Mouse (Mus musculus): ENCODE data around the gene Atp12a.

The Atp12a gene

DNA sequence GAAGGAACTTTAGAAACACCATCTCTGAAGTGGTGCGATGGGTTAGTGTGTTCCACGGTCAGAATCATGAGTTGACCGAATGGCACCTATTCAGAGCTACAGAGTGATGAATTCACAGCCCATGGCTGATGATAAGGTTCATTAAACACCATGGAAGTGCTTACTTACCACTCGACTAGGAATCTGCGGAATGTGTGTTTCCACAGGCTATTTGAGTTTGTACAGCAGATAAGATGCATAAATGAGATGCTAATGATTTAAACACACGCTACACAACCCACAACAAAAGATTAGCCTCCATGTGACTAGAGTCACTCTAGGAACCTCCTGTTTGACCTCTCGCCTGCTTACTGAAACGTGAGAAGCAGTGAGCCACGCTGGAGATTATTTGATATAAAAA, 14.5 kb downstream of the Atp12a start:
- no peak for DNase-seq (ENCODE audit: low read depth, low spot score)

DNA sequence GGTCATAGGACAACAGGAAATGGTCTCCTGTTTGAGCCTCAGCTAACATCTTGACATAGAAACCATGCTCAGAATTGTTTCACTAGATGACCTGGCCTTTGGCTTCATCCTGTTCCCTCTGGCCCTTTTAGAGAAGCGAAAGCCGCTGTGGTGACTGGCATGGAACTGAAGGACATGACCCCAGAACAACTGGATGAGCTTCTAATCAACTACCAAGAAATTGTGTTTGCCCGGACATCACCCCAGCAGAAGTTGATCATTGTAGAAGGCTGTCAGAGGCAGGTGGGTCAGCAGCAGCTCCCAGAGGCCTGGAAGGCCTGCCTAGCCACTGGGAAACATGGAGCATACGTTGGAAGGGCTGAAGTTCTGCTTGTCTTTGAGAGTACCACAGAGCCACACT, 17.5 kb downstream of the Atp12a start:
- DNase-seq (ENCODE audit: low read depth, low spot score): no peak

DNA sequence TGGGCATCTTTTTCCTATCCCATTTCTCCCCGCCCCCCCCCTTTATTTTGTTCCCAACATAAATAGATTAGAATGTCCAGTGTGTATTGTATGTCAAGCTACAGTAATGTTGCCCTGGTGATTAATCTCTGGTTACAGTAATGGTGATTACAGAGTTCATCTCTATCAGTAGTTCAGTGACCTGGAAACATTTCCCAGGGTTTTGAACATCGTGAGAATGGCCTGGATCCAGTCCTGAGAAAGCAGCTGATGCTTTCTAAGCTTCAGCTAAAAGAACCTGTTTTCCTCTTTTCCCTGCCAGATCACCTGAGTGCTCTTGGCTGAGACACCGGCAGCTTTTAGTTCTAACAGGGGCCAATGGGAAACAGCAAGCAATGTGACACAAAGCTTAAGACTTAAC, 25.4 kb downstream of the Atp12a start:
- DNase-seq (ENCODE audit: low read depth, low spot score): no peak

DNA sequence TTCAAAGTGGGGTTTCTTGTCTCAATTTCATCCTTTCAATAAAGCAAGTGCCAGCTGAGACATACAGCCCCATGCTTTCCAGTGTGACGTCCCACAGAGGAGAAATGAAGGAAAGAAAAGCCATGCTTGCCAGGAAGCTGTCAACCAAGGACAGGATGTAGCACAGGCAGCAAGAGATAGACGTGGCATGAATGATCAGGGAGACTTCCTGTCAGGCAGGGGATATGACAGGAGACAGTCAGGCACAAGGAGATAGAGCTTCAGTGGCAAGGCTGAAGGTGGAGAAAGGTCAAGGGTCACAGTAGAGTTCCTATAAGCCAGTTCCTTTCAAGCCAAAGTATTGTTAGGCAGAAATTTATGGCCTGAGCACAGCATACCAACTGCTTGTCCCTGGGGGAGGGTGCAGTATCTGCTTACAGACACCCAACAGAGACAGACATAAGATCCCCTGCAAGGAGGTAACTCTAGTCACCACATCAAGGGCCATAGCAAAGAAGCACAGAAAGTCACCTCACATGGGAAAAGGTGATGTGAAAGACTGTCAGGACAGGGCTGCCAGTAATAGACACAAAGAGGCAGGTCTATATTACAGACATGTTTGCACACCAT, 28.9 kb downstream of the Atp12a start:
- no peak for DNase-seq (ENCODE audit: low read depth, low spot score)

DNA sequence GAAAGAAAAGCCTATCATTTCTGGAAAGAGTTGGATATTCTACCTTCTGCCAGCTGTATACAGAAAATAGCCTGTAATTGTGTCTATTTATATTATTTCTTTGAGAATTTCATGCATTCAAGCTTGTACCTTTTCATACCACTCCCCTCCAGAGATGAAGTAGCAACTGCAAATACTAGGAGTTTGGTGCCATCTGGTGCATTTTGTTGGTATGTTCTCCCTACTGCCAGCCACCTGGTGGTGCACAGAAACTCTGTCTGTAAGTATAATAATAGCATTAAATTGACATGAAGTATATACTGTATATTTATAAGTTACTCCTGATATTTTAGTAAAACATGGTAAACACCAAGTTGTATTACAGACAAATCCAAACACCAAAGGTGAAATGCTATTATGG, 33.1 kb downstream of the Atp12a start:
- DNase-seq (ENCODE audit: low read depth, low spot score): peak; percentile 58

DNA sequence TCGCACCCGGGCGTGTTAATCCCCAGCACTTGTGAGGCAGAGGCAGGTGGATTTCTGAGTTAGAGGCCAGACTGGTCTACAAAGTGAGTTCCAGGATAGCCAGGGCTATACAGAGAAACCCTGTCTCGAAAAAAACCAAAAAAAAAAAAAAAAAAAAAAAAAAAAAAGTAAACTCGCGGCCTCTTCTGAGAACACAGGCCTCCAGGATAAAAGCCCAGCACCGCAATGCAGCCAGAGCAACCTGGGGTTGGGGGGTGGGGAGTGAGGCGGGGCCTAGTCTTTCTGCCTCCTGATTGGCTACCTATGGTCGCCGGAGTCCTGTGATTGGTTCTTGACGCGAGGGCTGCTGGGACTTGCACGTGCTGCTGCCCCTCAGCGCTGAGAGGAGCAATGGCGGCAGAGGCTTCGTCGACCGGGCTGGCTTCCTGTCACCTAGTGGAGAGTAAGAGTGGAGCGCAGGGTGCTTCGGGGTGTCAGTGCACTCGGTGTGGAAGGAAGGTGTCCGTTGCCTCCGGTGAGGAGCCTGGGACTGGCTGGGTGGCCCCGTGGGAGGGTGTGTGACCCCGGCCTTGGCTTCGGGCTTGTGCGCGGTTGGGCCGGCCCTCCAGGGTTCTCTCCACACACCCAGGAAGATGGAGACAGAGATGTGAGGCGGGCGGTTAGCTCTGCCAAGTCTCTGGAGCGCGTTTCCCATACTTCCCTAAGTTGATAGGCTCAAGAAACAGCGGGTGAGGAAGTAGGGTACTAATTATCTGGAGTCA, 37.6 kb downstream of the Atp12a start, which contains the start of gene Rnf17:
TSS of gene Rnf17 (plus strand) at position 271 of the 761 bp plus-strand sequence.
- DNase-seq (ENCODE audit: low read depth, low spot score): peak; percentile 13

DNA sequence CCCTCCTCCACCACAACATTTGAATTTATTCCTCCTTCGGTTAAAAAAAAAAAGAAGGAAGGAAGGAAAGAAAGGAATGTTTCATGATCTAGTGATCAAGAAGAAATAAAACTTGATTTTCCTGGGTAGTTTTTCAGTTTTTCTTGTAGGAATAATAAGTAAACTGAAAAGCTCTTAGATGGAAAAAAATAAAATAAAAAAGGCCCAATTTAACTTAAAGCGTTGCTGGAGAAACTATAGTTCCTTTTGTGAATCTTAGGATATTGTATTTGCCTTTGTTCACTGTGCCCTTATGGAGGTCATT, 38.2 kb downstream of the Atp12a start:
- no peak for DNase-seq (ENCODE audit: low read depth, low spot score)

All from CD4-positive, CD25-positive, alpha-beta regulatory T cell, adult 2 months (primary cell).